Mouse (Mus musculus) intestine, embryonic 16.5 days (tissue): ENCODE results near the gene Plcb1. TPM values are rescaled to one million over a fixed set of nuclear protein-coding genes. Genes with fewer than 3 reads are reported as not detected.
A peak's percentile ranks its signal among the peaks of the same experiment; 100 is the strongest.

Experiments
- ATAC-seq: fragments of 200-750 bp; cut with Nextera tagmentation; 2 replicates; pipeline ENCODE4 v1.8.0; 2017; ENCODE audit warnings: moderate TSS enrichment, moderate library complexity
- H3K27ac ChIP-seq: fragments of 300-500 bp; sonication (generic); 2 replicates; pipeline ENCODE4 v1.5.1; 2014; ENCODE audit warnings: mild to moderate bottlenecking, low read length
- H3K27me3 ChIP-seq: fragments of 300-500 bp; sonication (generic); replicated peaks from 2 replicates; pipeline ENCODE4 v1.6.1; 2014; ENCODE audit warnings: low read length, control low read depth, mixed read lengths; ENCODE audit not compliant: control insufficient read depth, insufficient read depth
- H3K36me3 ChIP-seq: fragments of 300-500 bp; sonication (generic); 2 replicates; pipeline ENCODE4 v1.6.1; 2014; ENCODE audit warnings: low read length, control low read depth; ENCODE audit not compliant: control insufficient read depth, insufficient read depth
- H3K4me1 ChIP-seq: fragments of 300-500 bp; sonication (generic); 2 replicates; pipeline ENCODE4 v1.6.1; 2014; ENCODE audit warnings: low read length, control low read depth, mixed read lengths; ENCODE audit not compliant: control insufficient read depth, insufficient read depth
- H3K4me2 ChIP-seq: fragments of 300-500 bp; sonication (generic); 2 replicates; pipeline ENCODE4 v1.6.1; 2014; ENCODE audit warnings: low read depth, low read length, control low read depth
- H3K4me3 ChIP-seq: fragments of 300-500 bp; sonication (generic); 2 replicates; pipeline ENCODE4 v1.5.1; 2014; ENCODE audit warnings: mild to moderate bottlenecking, low read length
- H3K9ac ChIP-seq: fragments of 300-500 bp; sonication (generic); 2 replicates; pipeline ENCODE4 v1.6.1; 2014; ENCODE audit warnings: low read depth, low read length
- H3K9me3 ChIP-seq: fragments of 300-500 bp; sonication (generic); 2 replicates; pipeline ENCODE4 v1.6.1; 2016; ENCODE audit warnings: low read length, control low read depth; ENCODE audit not compliant: control insufficient read depth
- WGBS: fragments of 180-500 bp; shearing (Covaris S2); extraction: QIAGEN DNeasy Blood & Tissue Kit; methylation state at CpG from one replicate; pipeline ENCODE4 v1.1.7; 2014; 5-methylcytosine and 5-hydroxymethylcytosine counted together
- polyA plus RNA-seq: library from polyadenylated mRNA; unstranded; fragments of >200 nt; fragmentation: Nextera tagmentation; extraction: Ambion mirVana; gene quantifications from 2 replicates; pipeline ENCODE4 v1.2.1, GENCODE M21; 2015

Gene Plcb1
- polyA plus RNA-seq, 1 experiment from 2014 or later = 7.8 TPM

DNA sequence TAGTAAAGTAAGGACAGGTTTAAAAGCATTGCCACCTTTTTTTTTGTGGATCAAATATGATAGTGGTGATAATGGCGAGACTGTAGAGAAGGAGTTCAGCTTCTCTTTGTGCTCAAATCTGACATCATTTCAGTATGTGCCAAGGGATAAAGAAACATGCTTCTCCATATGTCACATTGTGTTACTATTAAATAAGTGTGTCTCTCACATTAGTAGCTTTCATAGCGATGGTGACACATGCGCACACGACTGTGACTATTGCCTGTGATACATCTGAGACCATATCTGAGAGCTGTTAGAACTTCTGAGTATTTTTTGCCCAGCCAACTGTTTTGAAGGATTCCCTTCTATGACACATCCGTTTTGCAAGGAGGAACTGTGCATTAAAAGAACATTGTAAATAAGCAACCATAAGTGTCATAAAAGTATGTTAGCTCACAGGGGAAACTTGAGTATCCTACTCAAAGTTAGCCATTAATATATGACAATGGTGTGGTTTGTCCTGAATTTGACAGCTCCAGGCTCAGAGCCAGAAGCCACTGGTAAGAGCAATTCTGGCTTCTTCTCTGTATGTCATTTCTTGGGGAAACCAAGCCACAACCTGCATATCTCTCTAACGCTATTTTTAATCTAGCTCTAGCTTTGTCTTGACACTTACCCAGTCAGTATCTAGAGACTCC lies 150.2 kb downstream of the Plcb1 start:
- Histone ChIP-seq H3K36me3 (no peaks in the 10 kb centered on the region), H3K27me3 (no peaks in the 10 kb centered on the region), H3K27ac (no peak overlapping the region), H3K9ac (no peak overlapping the region), H3K4me2 (no peak overlapping the region), H3K9me3 (no peaks in the 10 kb centered on the region), H3K4me3 (no peak overlapping the region), H3K4me1 (peaks cover 5% of the 10 kb centered on the region; the same call in 1 of the 2 replicates)
- ATAC-seq = no peak
- WGBS = 83% methylated on average over 6 of the region's 6 CpGs

DNA sequence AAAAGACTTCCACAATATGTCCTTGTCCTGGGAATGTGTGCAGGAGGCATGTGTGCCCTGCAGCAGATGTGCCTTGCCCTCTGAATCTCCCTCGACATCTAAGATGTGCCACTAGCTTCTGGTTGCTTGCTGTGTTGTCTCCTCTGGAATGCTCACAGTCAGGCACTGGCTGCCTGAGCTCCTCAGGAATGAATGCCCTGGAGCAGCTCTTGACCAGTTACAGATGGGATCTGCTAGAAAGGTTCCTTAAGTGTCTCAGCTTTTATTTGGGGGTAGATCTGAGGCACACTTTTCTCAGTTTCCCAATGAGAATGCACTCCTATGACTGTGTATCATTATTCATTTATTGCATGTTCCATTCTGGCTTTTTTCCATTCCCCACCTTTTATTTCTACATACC lies 151.8 kb downstream of the Plcb1 start:
- ATAC-seq = no peak
- H3K4me1 ChIP-seq = 0 out of 2 replicates have a peak, but pooled peaks cover 2% of the 10 kb centered on the region
- WGBS = 58% methylated on average over 1 of the region's 1 CpGs
- no peak overlapping the region for H3K4me3 ChIP-seq
- no peaks in the 10 kb centered on the region for H3K27me3 ChIP-seq
- H3K9me3 ChIP-seq = no peaks in the 10 kb centered on the region
- no peak overlapping the region for H3K4me2 ChIP-seq
- H3K9ac ChIP-seq = no peak overlapping the region
- H3K27ac ChIP-seq = no peak overlapping the region
- no peaks in the 10 kb centered on the region for H3K36me3 ChIP-seq

DNA sequence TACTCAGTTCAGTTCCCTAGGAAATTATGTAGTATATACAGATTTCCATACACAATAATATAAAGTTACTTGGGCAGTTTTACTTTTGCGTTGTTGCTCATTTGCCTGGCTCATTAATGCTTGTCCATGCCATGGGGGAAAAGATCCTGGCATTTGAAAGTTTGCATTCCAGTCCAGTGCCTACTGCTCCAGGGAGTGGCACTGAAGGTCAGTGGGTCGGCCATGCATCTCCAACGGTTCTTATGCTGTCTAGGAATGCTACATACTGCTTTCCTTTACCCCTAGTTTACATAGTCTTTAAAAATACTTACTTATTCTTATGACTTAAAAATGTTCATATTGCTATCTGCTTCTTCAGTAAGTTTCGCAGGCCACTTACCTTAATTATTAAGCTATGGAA lies 156.2 kb downstream of the Plcb1 start:
- H3K4me3 ChIP-seq = no peak overlapping the region
- H3K9me3 ChIP-seq = no peaks in the 10 kb centered on the region
- no peak overlapping the region for H3K9ac ChIP-seq
- ATAC-seq = no peak
- 68% methylated on average over 4 of the region's 4 CpGs for WGBS
- H3K4me1 ChIP-seq = 0 out of 2 replicates have a peak, but pooled peaks cover 2% of the 10 kb centered on the region
- no peak overlapping the region for H3K27ac ChIP-seq
- H3K36me3 ChIP-seq = no peaks in the 10 kb centered on the region
- H3K4me2 ChIP-seq = no peak overlapping the region
- H3K27me3 ChIP-seq = no peaks in the 10 kb centered on the region

DNA sequence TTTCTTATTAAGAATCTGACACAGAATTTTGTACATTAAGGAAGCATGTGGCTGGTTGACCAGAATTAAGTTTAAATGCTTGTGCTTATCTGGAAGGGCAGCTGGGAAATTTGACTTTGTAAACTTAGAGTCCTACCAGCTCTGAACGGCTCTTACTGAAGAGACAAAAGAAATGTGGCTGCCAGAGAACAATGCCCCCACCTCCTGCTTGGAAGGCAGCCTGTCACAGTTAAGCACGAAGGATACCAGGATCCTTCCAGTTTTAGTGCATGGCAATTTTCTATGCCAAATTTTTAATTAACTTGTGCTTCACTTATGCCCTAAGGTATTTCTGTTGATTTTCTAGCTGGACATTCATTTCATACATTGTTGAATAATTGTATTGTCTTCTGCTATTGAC lies 157.1 kb downstream of the Plcb1 start:
- Histone ChIP-seq H3K27ac (no peak overlapping the region), H3K9me3 (no peaks in the 10 kb centered on the region), H3K4me1 (0 out of 2 replicates have a peak, but pooled peaks cover 2% of the 10 kb centered on the region), H3K9ac (no peak overlapping the region), H3K27me3 (no peaks in the 10 kb centered on the region), H3K36me3 (no peaks in the 10 kb centered on the region), H3K4me2 (no peak overlapping the region), H3K4me3 (no peak overlapping the region)
- WGBS = 35% methylated on average over 2 of the region's 2 CpGs
- no peak for ATAC-seq

DNA sequence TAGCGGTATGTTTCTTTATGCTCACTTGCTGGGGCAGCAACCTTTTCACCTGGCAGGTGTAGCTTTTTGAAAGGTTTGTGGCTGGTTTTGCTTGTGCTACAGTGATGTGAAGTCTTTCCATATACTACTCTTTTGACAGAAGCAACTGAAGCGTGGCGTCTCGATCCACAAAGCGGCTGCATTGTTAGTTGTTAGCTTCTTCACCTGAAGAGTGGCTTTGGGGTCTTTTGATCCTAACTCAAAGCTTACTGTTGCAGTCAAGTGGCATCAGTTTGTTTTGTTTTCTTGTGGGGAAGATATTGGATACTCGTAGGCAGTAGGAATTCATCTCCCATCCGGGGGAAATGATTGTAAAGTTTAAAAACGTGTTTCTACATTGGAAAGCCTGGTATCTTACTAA lies 160.5 kb downstream of the Plcb1 start:
- Histone ChIP-seq H3K4me3 (no peak overlapping the region), H3K4me2 (no peak overlapping the region), H3K27me3 (no peaks in the 10 kb centered on the region), H3K36me3 (no peaks in the 10 kb centered on the region), H3K9me3 (no peaks in the 10 kb centered on the region), H3K27ac (no peak overlapping the region), H3K4me1 (0 out of 2 replicates have a peak, but pooled peaks cover 2% of the 10 kb centered on the region), H3K9ac (no peak overlapping the region)
- no peak for ATAC-seq
- 88% methylated on average over 8 of the region's 8 CpGs for WGBS

DNA sequence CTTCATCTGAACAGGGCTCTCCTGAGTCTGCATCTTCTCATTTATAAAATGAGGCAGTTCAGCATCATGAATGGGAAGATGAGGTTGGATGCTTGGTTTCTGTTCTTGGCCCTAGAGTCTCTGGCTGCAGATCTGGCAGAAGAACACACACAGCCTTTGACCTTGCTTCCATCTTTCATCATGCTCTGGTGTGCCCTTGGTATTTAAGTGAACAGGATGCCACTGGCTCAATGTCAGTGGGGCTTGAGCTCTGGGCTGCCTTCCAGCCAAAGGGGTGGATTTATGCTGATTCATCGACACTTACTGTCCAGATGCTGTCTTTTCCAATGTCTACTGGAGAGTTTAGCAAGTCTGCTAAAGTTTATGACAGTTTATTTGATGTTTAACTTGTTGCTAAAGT lies 161.0 kb downstream of the Plcb1 start:
- Histone ChIP-seq H3K36me3 (no peaks in the 10 kb centered on the region), H3K27ac (no peak overlapping the region), H3K9me3 (no peaks in the 10 kb centered on the region), H3K4me3 (no peak overlapping the region), H3K27me3 (no peaks in the 10 kb centered on the region), H3K4me1 (0 out of 2 replicates have a peak, but pooled peaks cover 2% of the 10 kb centered on the region), H3K4me2 (no peak overlapping the region), H3K9ac (no peak overlapping the region)
- ATAC-seq = no peak
- WGBS = 74% methylated on average over 1 of the region's 1 CpGs

DNA sequence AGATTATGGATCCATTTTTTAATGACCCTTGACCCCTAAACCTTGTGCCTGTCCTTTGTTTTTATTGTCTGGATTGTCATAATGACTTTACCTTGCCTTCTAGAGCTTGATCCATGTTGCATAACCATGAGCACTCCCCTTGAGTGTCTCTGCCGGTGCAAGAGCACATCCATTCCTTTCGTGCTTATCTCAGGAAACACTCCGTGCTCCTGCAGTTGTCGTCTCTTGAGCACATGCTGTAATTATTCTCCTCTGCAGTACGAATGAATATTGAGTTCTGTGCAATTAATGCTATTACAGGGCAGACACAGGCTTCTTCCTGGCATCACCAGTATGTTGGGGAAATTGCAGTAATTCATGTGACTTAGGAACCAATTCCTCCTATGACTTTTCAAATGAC lies 166.2 kb downstream of the Plcb1 start:
- peak; percentile 66 for ATAC-seq
- Histone ChIP-seq H3K27ac (no peak overlapping the region), H3K9me3 (no peaks in the 10 kb centered on the region), H3K9ac (no peak overlapping the region), H3K4me3 (no peak overlapping the region), H3K4me2 (no peak overlapping the region), H3K27me3 (no peaks in the 10 kb centered on the region), H3K4me1 (no peaks in the 10 kb centered on the region), H3K36me3 (no peaks in the 10 kb centered on the region)
- whole genome bisulfite sequencing = 61% methylated on average over 5 of the region's 5 CpGs

DNA sequence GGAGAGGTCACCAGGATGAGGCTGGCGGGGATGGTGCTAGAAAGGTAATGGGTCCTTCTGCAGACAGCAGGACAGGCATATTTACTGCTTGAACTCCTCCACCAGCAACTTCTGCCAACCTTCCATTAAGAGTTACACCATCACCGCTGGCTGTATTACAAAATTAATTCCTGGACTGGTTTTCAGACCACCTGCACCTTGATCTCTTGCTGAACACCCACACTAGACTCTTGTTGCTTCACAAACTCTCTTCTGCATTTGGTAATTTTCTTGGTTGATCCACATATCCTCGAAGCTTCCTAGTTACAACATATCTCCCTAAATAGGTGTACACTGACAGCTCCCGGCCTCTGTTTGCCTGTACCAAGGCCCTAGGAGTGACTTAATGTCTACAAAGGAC lies 170.6 kb downstream of the Plcb1 start:
- Histone ChIP-seq H3K36me3 (no peaks in the 10 kb centered on the region), H3K4me2 (no peak overlapping the region), H3K4me3 (no peak overlapping the region), H3K9me3 (no peaks in the 10 kb centered on the region), H3K27me3 (no peaks in the 10 kb centered on the region), H3K9ac (no peak overlapping the region), H3K27ac (no peak overlapping the region), H3K4me1 (no peaks in the 10 kb centered on the region)
- WGBS = 86% methylated on average over 4 of the region's 4 CpGs
- no peak for ATAC-seq

DNA sequence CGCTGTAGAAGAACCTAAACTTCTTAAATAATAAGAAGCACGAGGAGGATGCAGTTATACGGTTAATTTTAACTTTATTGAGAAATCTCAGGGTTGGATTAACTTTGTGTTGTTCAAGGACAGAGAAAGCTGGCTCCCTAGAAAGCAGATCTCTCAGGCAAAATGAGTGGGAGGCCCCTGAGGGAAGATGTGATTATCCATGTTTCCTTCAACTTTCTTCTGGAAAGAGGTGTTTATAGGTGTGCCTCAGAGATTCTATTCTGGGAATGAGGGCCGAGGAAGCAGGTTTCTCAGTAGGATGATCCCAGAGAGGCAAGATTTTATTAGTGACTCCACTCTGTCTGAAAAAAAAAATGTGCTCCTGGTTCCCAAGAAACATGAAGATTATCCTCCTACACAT lies 180.3 kb downstream of the Plcb1 start:
- H3K4me2 ChIP-seq = no peak overlapping the region
- H3K36me3 ChIP-seq = no peaks in the 10 kb centered on the region
- no peaks in the 10 kb centered on the region for H3K27me3 ChIP-seq
- H3K4me3 ChIP-seq = no peak overlapping the region
- no peak overlapping the region for H3K27ac ChIP-seq
- ATAC-seq = no peak
- H3K9me3 ChIP-seq = no peaks in the 10 kb centered on the region
- WGBS = 78% methylated on average over 4 of the region's 4 CpGs
- H3K9ac ChIP-seq = no peak overlapping the region
- peaks cover 7% of the 10 kb centered on the region for H3K4me1 ChIP-seq

DNA sequence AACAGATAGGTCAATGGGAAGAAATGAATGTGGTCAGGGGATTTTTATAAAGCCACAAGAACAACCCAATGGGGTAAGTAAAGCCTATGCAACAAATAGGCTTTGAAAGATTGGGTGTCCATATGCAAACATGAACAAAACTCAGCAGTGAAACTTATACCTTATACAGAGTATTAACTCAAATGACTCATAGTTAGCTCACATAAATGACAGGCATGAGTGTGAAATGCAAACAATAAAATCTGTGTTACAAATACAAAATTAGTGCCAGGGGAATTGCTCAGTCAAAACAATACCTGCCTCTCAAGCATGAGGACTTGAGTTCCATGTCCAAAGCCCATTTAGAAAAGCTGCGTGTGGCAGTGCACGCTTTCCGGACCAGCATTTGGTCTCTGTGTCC lies 182.5 kb downstream of the Plcb1 start:
- no peak overlapping the region for H3K27ac ChIP-seq
- peaks cover 7% of the 10 kb centered on the region for H3K4me1 ChIP-seq
- no peaks in the 10 kb centered on the region for H3K27me3 ChIP-seq
- ATAC-seq = no peak
- H3K4me3 ChIP-seq = no peak overlapping the region
- no peak overlapping the region for H3K9ac ChIP-seq
- H3K9me3 ChIP-seq = no peaks in the 10 kb centered on the region
- 83% methylated on average over 3 of the region's 3 CpGs for WGBS
- H3K4me2 ChIP-seq = no peak overlapping the region
- H3K36me3 ChIP-seq = no peaks in the 10 kb centered on the region
